Mouse (Mus musculus): ENCODE results near the gene Cpne4. TPM values are rescaled to one million over a fixed set of nuclear protein-coding genes. Genes with fewer than 3 reads are reported as not detected.

Cpne4 gene
- polyA plus RNA-seq, 1 experiment, result not detected

GRCm38 (mm10) chr9:104646348-104646994, 99.4 kb downstream of the Cpne4 start:
- TF ChIP-seq GATA1 (IDR thresholded peaks at IDR 0.05; ENCODE audit: low read length), result no peak
- no peak for TF ChIP-seq TAL1 (IDR thresholded peaks at IDR 0.05; ENCODE audit: low read length)
- Histone ChIP-seq H3K27me3 (ENCODE audit: control insufficient read depth) (no peaks in the 10 kb centered on the region), H3K9me3 (ENCODE audit: control insufficient read depth, low read length) (peaks cover 3% of the 10 kb centered on the region; the same call in 1 of the 2 replicates), H3K4me1 (ENCODE audit: control insufficient read depth) (no peaks in the 10 kb centered on the region), H3K4me3 (replicated peaks) (no peak overlapping the region), H3K36me3 (ENCODE audit: control insufficient read depth) (no peaks in the 10 kb centered on the region)

- no peak for TF ChIP-seq TAL1 (IDR thresholded peaks at IDR 0.05; ENCODE audit: low read length)
- TF ChIP-seq GATA1 (IDR thresholded peaks at IDR 0.05; ENCODE audit: low read length), result no peak
- no peaks in the 10 kb centered on the region for H3K4me1 ChIP-seq (ENCODE audit: control insufficient read depth)
Measured at GRCm38 (mm10) chr9:104652691-104653261, 105.7 kb downstream of the Cpne4 start.

GRCm38 (mm10) chr9:104659758-104660157, 112.7 kb downstream of the Cpne4 start:
- Histone ChIP-seq H3K4me1 (ENCODE audit: control insufficient read depth) (no peaks in the 10 kb centered on the region), H3K36me3 (ENCODE audit: control insufficient read depth) (no peaks in the 10 kb centered on the region), H3K27me3 (ENCODE audit: control insufficient read depth) (no peaks in the 10 kb centered on the region), H3K9me3 (ENCODE audit: control insufficient read depth, low read length) (peaks cover 4% of the 10 kb centered on the region; the same call in 1 of the 2 replicates), H3K4me3 (replicated peaks) (no peak overlapping the region)
- TF ChIP-seq GATA1 (IDR thresholded peaks at IDR 0.05; ENCODE audit: low read length) (no peak), TAL1 (IDR thresholded peaks at IDR 0.05; ENCODE audit: low read length) (no peak)

More at GRCm38 (mm10) chr9:104652691-104653261, 105.7 kb downstream of the Cpne4 start:
- Histone ChIP-seq H3K36me3 (ENCODE audit: control insufficient read depth) (no peaks in the 10 kb centered on the region), H3K27me3 (ENCODE audit: control insufficient read depth) (no peaks in the 10 kb centered on the region), H3K4me3 (replicated peaks) (no peak overlapping the region), H3K9me3 (ENCODE audit: control insufficient read depth, low read length) (peaks cover 5% of the 10 kb centered on the region; the same call in 1 of the 2 replicates)

- no peaks in the 10 kb centered on the region for H3K36me3 ChIP-seq (ENCODE audit: control insufficient read depth)
- peaks cover 10% of the 10 kb centered on the region for H3K9me3 ChIP-seq (ENCODE audit: control insufficient read depth, low read length)
- H3K27me3 ChIP-seq (ENCODE audit: control insufficient read depth), result no peaks in the 10 kb centered on the region
- H3K4me3 ChIP-seq (replicated peaks), result no peak overlapping the region
- no peaks in the 10 kb centered on the region for H3K4me1 ChIP-seq (ENCODE audit: control insufficient read depth)
- no peak for TF ChIP-seq TAL1 (IDR thresholded peaks at IDR 0.05; ENCODE audit: low read length)
- TF ChIP-seq GATA1 (IDR thresholded peaks at IDR 0.05; ENCODE audit: low read length), result no peak
Measured at GRCm38 (mm10) chr9:104676665-104677064, 129.6 kb downstream of the Cpne4 start.

- Histone ChIP-seq H3K4me1 (ENCODE audit: control insufficient read depth) (no peaks in the 10 kb centered on the region), H3K27me3 (ENCODE audit: control insufficient read depth) (no peaks in the 10 kb centered on the region), H3K9me3 (ENCODE audit: control insufficient read depth, low read length) (peaks cover 10% of the 10 kb centered on the region), H3K4me3 (replicated peaks) (no peak overlapping the region), H3K36me3 (ENCODE audit: control insufficient read depth) (no peaks in the 10 kb centered on the region)
- TF ChIP-seq GATA1 (IDR thresholded peaks at IDR 0.05; ENCODE audit: low read length), result no peak
- TF ChIP-seq TAL1 (IDR thresholded peaks at IDR 0.05; ENCODE audit: low read length), result no peak
Measured at GRCm38 (mm10) chr9:104678571-104678970, 131.5 kb downstream of the Cpne4 start.

- no peaks in the 10 kb centered on the region for H3K4me1 ChIP-seq (ENCODE audit: control insufficient read depth)
- H3K36me3 ChIP-seq (ENCODE audit: control insufficient read depth), result no peaks in the 10 kb centered on the region
- no peaks in the 10 kb centered on the region for H3K27me3 ChIP-seq (ENCODE audit: control insufficient read depth)
- TF ChIP-seq GATA1 (IDR thresholded peaks at IDR 0.05; ENCODE audit: low read length) (no peak), TAL1 (IDR thresholded peaks at IDR 0.05; ENCODE audit: low read length) (no peak)
- H3K4me3 ChIP-seq (replicated peaks), result no peak overlapping the region
- H3K9me3 ChIP-seq (ENCODE audit: control insufficient read depth, low read length), result peaks cover 8% of the 10 kb centered on the region; the same call in 1 of the 2 replicates
Measured at GRCm38 (mm10) chr9:104687051-104687450, 140.0 kb downstream of the Cpne4 start.

- TF ChIP-seq TAL1 (IDR thresholded peaks at IDR 0.05; ENCODE audit: low read length), result no peak
- TF ChIP-seq GATA1 (IDR thresholded peaks at IDR 0.05; ENCODE audit: low read length), result no peak
- H3K9me3 ChIP-seq (ENCODE audit: control insufficient read depth, low read length), result peaks cover 7% of the 10 kb centered on the region; the same call in 1 of the 2 replicates
- H3K36me3 ChIP-seq (ENCODE audit: control insufficient read depth), result no peaks in the 10 kb centered on the region
- no peaks in the 10 kb centered on the region for H3K27me3 ChIP-seq (ENCODE audit: control insufficient read depth)
- no peak overlapping the region for H3K4me3 ChIP-seq (replicated peaks)
- H3K4me1 ChIP-seq (ENCODE audit: control insufficient read depth), result no peaks in the 10 kb centered on the region
Measured at GRCm38 (mm10) chr9:104693145-104693544, 146.1 kb downstream of the Cpne4 start.

GRCm38 (mm10) chr9:104710831-104711230, 163.7 kb downstream of the Cpne4 start:
- Histone ChIP-seq H3K27me3 (ENCODE audit: control insufficient read depth) (no peaks in the 10 kb centered on the region), H3K4me3 (replicated peaks) (no peak overlapping the region), H3K9me3 (ENCODE audit: control insufficient read depth, low read length) (peaks cover 8% of the 10 kb centered on the region; the same call in 1 of the 2 replicates), H3K36me3 (ENCODE audit: control insufficient read depth) (no peaks in the 10 kb centered on the region), H3K4me1 (ENCODE audit: control insufficient read depth) (no peaks in the 10 kb centered on the region)
- TF ChIP-seq GATA1 (IDR thresholded peaks at IDR 0.05; ENCODE audit: low read length) (no peak), TAL1 (IDR thresholded peaks at IDR 0.05; ENCODE audit: low read length) (no peak)

- Histone ChIP-seq H3K4me1 (ENCODE audit: control insufficient read depth) (no peaks in the 10 kb centered on the region), H3K36me3 (ENCODE audit: control insufficient read depth) (no peaks in the 10 kb centered on the region), H3K27me3 (ENCODE audit: control insufficient read depth) (no peaks in the 10 kb centered on the region), H3K4me3 (replicated peaks) (no peak overlapping the region), H3K9me3 (ENCODE audit: control insufficient read depth, low read length) (peaks cover 17% of the 10 kb centered on the region)
- TF ChIP-seq GATA1 (IDR thresholded peaks at IDR 0.05; ENCODE audit: low read length) (no peak), TAL1 (IDR thresholded peaks at IDR 0.05; ENCODE audit: low read length) (no peak)
Measured at GRCm38 (mm10) chr9:104725311-104725710, 178.2 kb downstream of the Cpne4 start.
